Mouse (Mus musculus) lung, adult 2 months (tissue): ENCODE data around the gene Exosc5.

ENCODE experiments used
- CTCF ChIP-seq: fragments of 200-500 bp; IDR thresholded peaks from 2 replicates; pipeline ENCODE4 v1.5.1; 2011; ENCODE audit warnings: mild to moderate bottlenecking, low read length, control low read depth; ENCODE audit not compliant: insufficient read depth
- POLR2A ChIP-seq: fragments of 200-500 bp; IDR thresholded peaks from 2 replicates; pipeline ENCODE4 v1.6.1; 2011; ENCODE audit warnings: low read depth, mild to moderate bottlenecking, control low read depth, low read length, borderline replicate concordance; ENCODE audit errors: extremely low read depth

- TF ChIP-seq CTCF (no peak), POLR2A (no peak)
Measured at GRCm38 (mm10) chr7:25645074-25645473, 13.9 kb upstream of the Exosc5 start.
